Mouse (Mus musculus) macrophage (primary cell): ENCODE measurements around the gene Mien1. TPM values are rescaled to one million over a fixed set of nuclear protein-coding genes. Genes with fewer than 3 reads are reported as not detected.

Experiments used
- H3K27ac ChIP-seq: fragments of 350-480 bp; formaldehyde crosslinking; 2 replicates; pipeline ENCODE4 v1.9.0; 2021
- H3K36me3 ChIP-seq: fragments of 350-480 bp; formaldehyde crosslinking; 2 replicates; pipeline ENCODE4 v1.9.0; 2021; ENCODE audit errors: inconsistent target
- H3K4me3 ChIP-seq: fragments of 350-480 bp; formaldehyde crosslinking; 2 replicates; pipeline ENCODE4 v1.9.0; 2021; ENCODE audit errors: inconsistent target
- H3K79me2 ChIP-seq: fragments of 350-480 bp; formaldehyde crosslinking; 2 replicates; pipeline ENCODE4 v1.9.0; 2021; ENCODE audit errors: inconsistent target
- WGBS: methylation state at CpG from one replicate; pipeline ENCODE4 v1.1.7; 2026; ENCODE audit warnings: inconsistent platforms; ENCODE audit not compliant: missing documents; 5-methylcytosine and 5-hydroxymethylcytosine counted together
- polyA plus RNA-seq: library from polyadenylated mRNA; stranded (reverse); fragments of 250-400 nt; gene quantifications from 3 replicates; pipeline ENCODE4 v1.2.4, GENCODE M21; 2018; ENCODE audit warnings: inconsistent platforms

Gene Mien1
- polyA plus RNA-seq, 1 experiment from 2014 or later, result 48.5 TPM

- Histone ChIP-seq H3K79me2 (no peaks in the 10 kb centered on the region), H3K36me3 (no peaks in the 10 kb centered on the region), H3K27ac (no peak overlapping the region), H3K4me3 (no peak overlapping the region)
- WGBS, result 35% methylated on average over 6 of the region's 6 CpGs
Measured at GRCm38 (mm10) chr11:98393317-98393716, 45.5 kb downstream of the Mien1 start.

DNA sequence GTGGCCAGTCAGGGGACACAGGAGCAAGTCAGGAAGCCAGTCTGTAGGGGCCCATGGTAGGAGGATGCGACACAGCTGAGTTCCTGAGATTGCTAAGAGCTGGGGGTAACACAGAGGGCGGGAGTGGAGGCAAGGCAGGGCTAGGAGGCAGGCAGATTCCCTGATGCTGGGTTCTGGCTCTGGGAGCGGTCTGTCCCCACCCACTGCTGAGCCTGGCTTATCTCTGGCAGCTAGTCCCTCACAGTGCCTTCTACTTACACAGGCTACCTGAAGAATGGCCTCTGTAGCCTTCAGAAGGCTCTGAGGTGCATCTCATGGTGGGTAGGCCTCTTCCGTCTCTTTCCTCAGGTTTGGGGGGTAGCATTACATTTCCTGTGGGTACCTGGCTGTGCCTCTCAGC, 46.1 kb downstream of the Mien1 start:
- no peak overlapping the region for H3K4me3 ChIP-seq
- no peak overlapping the region for H3K27ac ChIP-seq
- H3K36me3 ChIP-seq, result no peaks in the 10 kb centered on the region
- WGBS, result 49% methylated on average over 4 of the region's 4 CpGs
- no peaks in the 10 kb centered on the region for H3K79me2 ChIP-seq

GRCm38 (mm10) chr11:98392034-98392433, 46.8 kb downstream of the Mien1 start:
- Histone ChIP-seq H3K79me2 (no peaks in the 10 kb centered on the region), H3K36me3 (no peaks in the 10 kb centered on the region), H3K4me3 (no peak overlapping the region), H3K27ac (no peak overlapping the region)
- 73% methylated on average over 7 of the region's 8 CpGs for WGBS

DNA sequence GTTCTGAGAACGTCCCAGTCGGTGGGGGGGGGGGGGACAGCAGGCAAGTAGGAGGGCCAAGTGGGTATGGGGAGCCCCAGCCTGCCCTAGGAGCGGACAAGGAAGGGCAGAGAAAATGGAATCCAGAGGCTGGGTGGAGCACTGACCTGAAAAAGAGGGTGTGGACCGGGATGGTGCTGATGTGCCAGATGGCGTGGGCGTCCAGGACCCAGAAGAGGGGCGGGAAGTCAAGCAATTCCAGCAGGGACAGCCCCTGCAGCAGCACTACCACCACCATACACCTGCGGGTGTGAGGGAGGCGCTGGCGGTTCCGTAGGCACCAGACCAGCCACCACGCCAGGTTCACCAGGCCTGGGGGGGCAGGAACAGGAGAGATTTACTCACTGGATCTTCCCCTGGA, 48.6 kb downstream of the Mien1 start:
- Histone ChIP-seq H3K36me3 (no peaks in the 10 kb centered on the region), H3K4me3 (no peak overlapping the region), H3K79me2 (no peaks in the 10 kb centered on the region), H3K27ac (no peak overlapping the region)
- 91% methylated on average over 12 of the region's 12 CpGs for WGBS

- 20% methylated on average over 9 of the region's 9 CpGs for WGBS
- H3K36me3 ChIP-seq, result no peaks in the 10 kb centered on the region
Measured at GRCm38 (mm10) chr11:98389221-98389780, 49.5 kb downstream of the Mien1 start.

GRCm38 (mm10) chr11:98388282-98388681, 50.5 kb downstream of the Mien1 start:
- Histone ChIP-seq H3K79me2 (no peaks in the 10 kb centered on the region), H3K27ac (no peak overlapping the region), H3K36me3 (no peaks in the 10 kb centered on the region), H3K4me3 (no peak overlapping the region)
- WGBS, result 92% methylated on average over 9 of the region's 10 CpGs

More at GRCm38 (mm10) chr11:98389221-98389780, 49.5 kb downstream of the Mien1 start:
- H3K27ac ChIP-seq, result no peak overlapping the region
- no peaks in the 10 kb centered on the region for H3K79me2 ChIP-seq
- no peak overlapping the region for H3K4me3 ChIP-seq

Other genes starting within 250 kb of the Mien1 start
- gene Med1, start 245.7 kb downstream of the Mien1 start, polyA plus RNA-seq, result 19.0 to 20.5 TPM (median 19.3 TPM) in 3 replicates
- gene Cdk12, start 235.9 kb downstream of the Mien1 start, polyA plus RNA-seq, result 15.1 to 22.0 TPM (median 19.2 TPM) in 3 replicates
- gene Neurod2, start 109.3 kb downstream of the Mien1 start, polyA plus RNA-seq, result not detected in 3 replicates
- not detected in 3 replicates for gene Ppp1r1b, start 90.6 kb downstream of the Mien1 start, polyA plus RNA-seq
- gene Stard3, start 80.6 kb downstream of the Mien1 start, polyA plus RNA-seq, result 39.6 to 84.6 TPM (median 53.0 TPM) in 3 replicates
- gene Tcap, start 55.2 kb downstream of the Mien1 start, polyA plus RNA-seq, result 0.16 TPM in 1 of 3 replicates, not detected in the others
- gene Pnmt, start 52.5 kb downstream of the Mien1 start, polyA plus RNA-seq, result not detected in 3 replicates
- gene Pgap3, start 38.5 kb downstream of the Mien1 start, polyA plus RNA-seq, result 2.8 to 4.2 TPM (median 2.9 TPM) in 3 replicates
- not detected in 3 replicates for gene Erbb2, start 26.5 kb downstream of the Mien1 start, polyA plus RNA-seq
- 0.06 TPM in 1 of 3 replicates, not detected in the others for gene Grb7, start 7.4 kb upstream of the Mien1 start, polyA plus RNA-seq
- gene Ikzf3, start 107.0 kb upstream of the Mien1 start, polyA plus RNA-seq, result 0.09 to 0.85 TPM in 2 of 3 replicates, not detected in the other
- gene Zpbp2, start 112.1 kb upstream of the Mien1 start, polyA plus RNA-seq, result not detected in 3 replicates
- gene Ormdl3, start 148.4 kb upstream of the Mien1 start, polyA plus RNA-seq, result 12.4 to 23.2 TPM (median 22.9 TPM) in 3 replicates
- gene Lrrc3c, start 159.3 kb upstream of the Mien1 start, polyA plus RNA-seq, result not detected in 3 replicates
- 0.68 TPM in 1 of 3 replicates, not detected in the others for gene Gm12355, start 186.7 kb upstream of the Mien1 start, polyA plus RNA-seq
- not detected in 3 replicates for gene Gsdma3, start 187.4 kb upstream of the Mien1 start, polyA plus RNA-seq
- gene Gsdma2, start 207.8 kb upstream of the Mien1 start, polyA plus RNA-seq, result not detected in 3 replicates
- not detected in 3 replicates for gene Gsdma, start 225.4 kb upstream of the Mien1 start, polyA plus RNA-seq
- gene Psmd3, start 243.6 kb upstream of the Mien1 start, polyA plus RNA-seq, result 53.4 to 97.2 TPM (median 55.5 TPM) in 3 replicates